Mouse (Mus musculus) limb, embryonic 13.5 days (tissue): ENCODE results near the gene Naa30. TPM values are rescaled to one million over a fixed set of nuclear protein-coding genes. Genes with fewer than 3 reads are reported as not detected.
A peak's percentile ranks its signal among the peaks of the same experiment; 100 is the strongest.
"Not testable (repeated sequence)": the region's sequence is repeated elsewhere in the genome, so short reads cannot be mapped to it uniquely, and the experiment has no call there.

Experiments used
- ATAC-seq: fragments of 200-750 bp; cut with Nextera tagmentation; 2 replicates; pipeline ENCODE4 v1.8.0; 2017; ENCODE audit warnings: low read depth, moderate number of reproducible peaks, moderate TSS enrichment; ENCODE audit not compliant: low FRiP score
- H3K27ac ChIP-seq: fragments of 300-500 bp; sonication (generic); 2 replicates; pipeline ENCODE4 v1.5.1; 2015; ENCODE audit warnings: inconsistent platforms, mild to moderate bottlenecking, moderate library complexity
- H3K27me3 ChIP-seq: fragments of 300-500 bp; sonication (generic); 2 replicates; pipeline ENCODE4 v1.6.1; 2015; ENCODE audit warnings: mild to moderate bottlenecking, inconsistent platforms
- H3K36me3 ChIP-seq: fragments of 300-500 bp; sonication (generic); 2 replicates; pipeline ENCODE4 v1.6.1; 2015; ENCODE audit warnings: inconsistent platforms, mild to moderate bottlenecking, moderate library complexity
- H3K4me1 ChIP-seq: fragments of 300-500 bp; sonication (generic); 2 replicates; pipeline ENCODE4 v1.6.1; 2015; ENCODE audit warnings: inconsistent platforms
- H3K4me2 ChIP-seq: fragments of 300-500 bp; sonication (generic); replicated peaks from 2 replicates; pipeline ENCODE4 v1.6.1; 2015; ENCODE audit warnings: inconsistent platforms, mild to moderate bottlenecking, moderate library complexity
- H3K4me3 ChIP-seq: fragments of 300-500 bp; sonication (generic); 2 replicates; pipeline ENCODE4 v1.5.1; 2015; ENCODE audit warnings: moderate library complexity, mild to moderate bottlenecking, inconsistent platforms
- H3K9ac ChIP-seq: fragments of 300-500 bp; sonication (generic); 2 replicates; pipeline ENCODE4 v1.6.1; 2015; ENCODE audit warnings: mild to moderate bottlenecking, inconsistent platforms
- H3K9me3 ChIP-seq: fragments of 300-500 bp; sonication (generic); 2 replicates; pipeline ENCODE4 v1.6.1; 2016; ENCODE audit warnings: inconsistent platforms
- WGBS: fragments of 180-500 bp; shearing (Covaris S2); methylation state at CpG from one replicate; pipeline ENCODE4 v1.1.7; 2015; 5-methylcytosine and 5-hydroxymethylcytosine counted together
- polyA plus RNA-seq: library from polyadenylated mRNA; unstranded; fragments of >200 nt; fragmentation: Nextera tagmentation; extraction: Ambion mirVana; gene quantifications from 2 replicates; pipeline ENCODE4 v1.2.1, GENCODE M21; 2015

Gene Naa30
- polyA plus RNA-seq, 1 experiment from 2014 or later, result 10.3 TPM

DNA sequence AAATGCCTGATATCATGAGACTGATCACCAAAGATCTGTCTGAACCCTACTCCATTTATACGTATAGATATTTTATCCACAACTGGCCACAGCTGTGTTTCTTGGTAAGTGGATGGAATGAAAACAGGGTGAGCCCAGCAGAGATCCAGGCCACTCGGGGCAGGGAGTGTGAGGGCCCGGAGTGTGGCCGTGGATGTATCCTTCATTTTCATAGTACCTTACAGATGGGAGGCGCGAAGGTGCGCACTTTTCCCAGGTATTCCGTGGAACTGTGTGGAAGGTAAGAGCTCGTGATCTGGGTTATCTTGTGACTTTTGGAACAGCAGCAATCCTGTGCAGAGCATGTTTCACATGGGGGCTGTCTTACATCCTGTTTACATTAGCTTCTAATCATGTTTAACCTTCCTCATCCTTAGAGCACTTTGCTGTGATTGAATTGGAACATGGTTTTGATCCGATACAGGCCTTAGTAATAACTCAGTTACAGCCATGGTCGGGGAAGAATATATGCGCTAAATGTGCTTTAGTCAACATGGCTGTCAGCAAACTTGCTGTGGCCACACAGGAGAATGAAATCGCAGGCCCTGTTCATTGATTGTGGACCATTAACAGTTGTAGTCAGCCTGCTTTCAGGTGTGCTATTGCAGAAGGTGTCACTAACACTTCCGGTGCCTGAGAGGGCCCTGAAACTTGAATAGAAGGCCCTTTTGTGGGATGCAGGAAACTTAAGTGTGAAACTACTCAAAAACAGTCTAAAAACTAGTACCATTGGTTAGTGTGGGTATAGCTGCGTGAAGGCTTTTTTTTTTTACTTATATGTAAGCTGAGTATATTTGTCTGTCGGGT lies 1.5 kb downstream of the Naa30 start:
- no peaks in the 10 kb centered on the region for H3K27me3 ChIP-seq
- no peaks in the 10 kb centered on the region for H3K9me3 ChIP-seq
- no peak for ATAC-seq
- peak overlapping the region; percentile 97 for H3K4me3 ChIP-seq
- peak overlapping the region; percentile 97 for H3K9ac ChIP-seq
- 43% methylated on average over 16 of the region's 16 CpGs for WGBS
- peaks cover 3% of the 10 kb centered on the region; the same call in 1 of the 2 replicates for H3K36me3 ChIP-seq
- peak overlapping the region; percentile 96 for H3K4me2 ChIP-seq
- no peak overlapping the region for H3K27ac ChIP-seq
- H3K4me1 ChIP-seq, result peaks cover 26% of the 10 kb centered on the region

- Histone ChIP-seq H3K27ac (no peak overlapping the region), H3K27me3 (no peaks in the 10 kb centered on the region)
These were observed 7.7 kb downstream of the Naa30 start for GRCm38 (mm10) chr14:49179736-49180135.

GRCm38 (mm10) chr14:49186270-49186669 lies 14.2 kb downstream of the Naa30 start:
- no peaks in the 10 kb centered on the region for H3K27me3 ChIP-seq

More at GRCm38 (mm10) chr14:49179736-49180135, 7.7 kb downstream of the Naa30 start:
- H3K4me3 ChIP-seq, result no peak overlapping the region
- WGBS, result 87% methylated on average over 3 of the region's 3 CpGs
- ATAC-seq, result no peak
- H3K9ac ChIP-seq, result no peak overlapping the region
- peaks cover 23% of the 10 kb centered on the region for H3K36me3 ChIP-seq
- H3K9me3 ChIP-seq, result no peaks in the 10 kb centered on the region
- no peak overlapping the region for H3K4me2 ChIP-seq
- H3K4me1 ChIP-seq, result peaks cover 4% of the 10 kb centered on the region

GRCm38 (mm10) chr14:49197031-49197527 lies 25.1 kb downstream of the Naa30 start:
- Histone ChIP-seq H3K27me3 (no peaks in the 10 kb centered on the region), H3K4me1 (no peaks in the 10 kb centered on the region), H3K27ac (no peak overlapping the region), H3K9ac (no peak overlapping the region), H3K9me3 (no peaks in the 10 kb centered on the region), H3K36me3 (no peaks in the 10 kb centered on the region; the same call in 1 of the 2 replicates), H3K4me2 (no peak overlapping the region), H3K4me3 (no peak overlapping the region)
- ATAC-seq, result no peak
- WGBS, result 85% methylated on average over 2 of the region's 2 CpGs

More at GRCm38 (mm10) chr14:49186270-49186669, 14.2 kb downstream of the Naa30 start:
- peaks cover 54% of the 10 kb centered on the region for H3K36me3 ChIP-seq
- H3K27ac ChIP-seq, result no peak overlapping the region
- H3K4me2 ChIP-seq, result no peak overlapping the region
- no peak overlapping the region for H3K4me3 ChIP-seq
- H3K9ac ChIP-seq, result no peak overlapping the region
- ATAC-seq, result no peak
- no peaks in the 10 kb centered on the region for H3K4me1 ChIP-seq
- no peaks in the 10 kb centered on the region for H3K9me3 ChIP-seq
- WGBS, result 91% methylated on average over 2 of the region's 2 CpGs

GRCm38 (mm10) chr14:49201073-49201778 lies 29.2 kb downstream of the Naa30 start:
- H3K9ac ChIP-seq, result no peak overlapping the region
- H3K4me3 ChIP-seq, result no peak overlapping the region
- no peak for ATAC-seq
- no peak overlapping the region for H3K4me2 ChIP-seq
- H3K4me1 ChIP-seq, result no peaks in the 10 kb centered on the region
- H3K27me3 ChIP-seq, result no peaks in the 10 kb centered on the region
- no peaks in the 10 kb centered on the region for H3K9me3 ChIP-seq
- 69% methylated on average over 9 of the region's 9 CpGs for WGBS
- H3K36me3 ChIP-seq, result no peaks in the 10 kb centered on the region
- H3K27ac ChIP-seq, result no peak overlapping the region

GRCm38 (mm10) chr14:49210215-49210614 lies 38.2 kb downstream of the Naa30 start:
- H3K9ac ChIP-seq, ATAC-seq, H3K4me3 ChIP-seq, H3K9me3 ChIP-seq, H3K27me3 ChIP-seq, H3K36me3 ChIP-seq, H3K4me2 ChIP-seq, H3K4me1 ChIP-seq, H3K27ac ChIP-seq: not testable (repeated sequence)
- 76% methylated on average over 3 of the region's 3 CpGs for WGBS

GRCm38 (mm10) chr14:49218677-49219076 lies 46.7 kb downstream of the Naa30 start:
- WGBS, result 71% methylated on average over 7 of the region's 7 CpGs
- no peak for ATAC-seq
- no peaks in the 10 kb centered on the region for H3K4me1 ChIP-seq

GRCm38 (mm10) chr14:49219466-49220022 lies 47.5 kb downstream of the Naa30 start:
- not testable (repeated sequence) for ATAC-seq, H3K36me3 ChIP-seq, H3K27ac ChIP-seq, H3K27me3 ChIP-seq, H3K9me3 ChIP-seq, H3K9ac ChIP-seq, H3K4me1 ChIP-seq, H3K4me2 ChIP-seq, H3K4me3 ChIP-seq
- WGBS, result 88% methylated on average over 4 of the region's 4 CpGs

More at GRCm38 (mm10) chr14:49218677-49219076, 46.7 kb downstream of the Naa30 start:
- H3K4me3 ChIP-seq, result no peak overlapping the region
- no peaks in the 10 kb centered on the region for H3K9me3 ChIP-seq
- H3K36me3 ChIP-seq, result no peaks in the 10 kb centered on the region
- H3K27ac ChIP-seq, result no peak overlapping the region
- no peaks in the 10 kb centered on the region for H3K27me3 ChIP-seq
- H3K4me2 ChIP-seq, result no peak overlapping the region
- no peak overlapping the region for H3K9ac ChIP-seq

GRCm38 (mm10) chr14:49221771-49222170 lies 49.7 kb downstream of the Naa30 start:
- Histone ChIP-seq H3K4me2 (no peak overlapping the region), H3K27ac (no peak overlapping the region), H3K9ac (no peak overlapping the region), H3K36me3 (no peaks in the 10 kb centered on the region), H3K4me1 (no peaks in the 10 kb centered on the region), H3K9me3 (no peaks in the 10 kb centered on the region), H3K27me3 (no peaks in the 10 kb centered on the region), H3K4me3 (no peak overlapping the region)
- ATAC-seq, result no peak
- 79% methylated on average over 2 of the region's 2 CpGs for WGBS

GRCm38 (mm10) chr14:49226471-49226870 lies 54.4 kb downstream of the Naa30 start:
- Histone ChIP-seq H3K27ac (no peak overlapping the region), H3K9ac (no peak overlapping the region), H3K9me3 (no peaks in the 10 kb centered on the region), H3K27me3 (no peaks in the 10 kb centered on the region), H3K4me2 (no peak overlapping the region), H3K36me3 (no peaks in the 10 kb centered on the region), H3K4me1 (no peaks in the 10 kb centered on the region), H3K4me3 (no peak overlapping the region)
- WGBS, result 77% methylated on average over 7 of the region's 7 CpGs
- no peak for ATAC-seq

- H3K9me3 ChIP-seq, result no peaks in the 10 kb centered on the region
- no peaks in the 10 kb centered on the region for H3K27me3 ChIP-seq
- H3K27ac ChIP-seq, result no peak overlapping the region
- H3K9ac ChIP-seq, result no peak overlapping the region
- no peak overlapping the region for H3K4me3 ChIP-seq
- H3K4me2 ChIP-seq, result no peak overlapping the region
- H3K4me1 ChIP-seq, result no peaks in the 10 kb centered on the region
- WGBS, result 81% methylated on average over 11 of the region's 11 CpGs
- H3K36me3 ChIP-seq, result no peaks in the 10 kb centered on the region
- no peak for ATAC-seq
These were observed 55.0 kb downstream of the Naa30 start for GRCm38 (mm10) chr14:49226986-49227385.

GRCm38 (mm10) chr14:49231845-49232244 lies 59.8 kb downstream of the Naa30 start:
- WGBS, result 89% methylated on average over 3 of the region's 3 CpGs
- Histone ChIP-seq H3K4me2 (no peak overlapping the region), H3K9me3 (no peaks in the 10 kb centered on the region), H3K9ac (no peak overlapping the region), H3K4me1 (no peaks in the 10 kb centered on the region), H3K27me3 (no peaks in the 10 kb centered on the region), H3K27ac (no peak overlapping the region), H3K4me3 (no peak overlapping the region), H3K36me3 (no peaks in the 10 kb centered on the region)
- no peak for ATAC-seq
